Mouse (Mus musculus): ENCODE results near the gene Bnipl.

Gene Bnipl

GRCm38 (mm10) chr3:95208286-95208685 is 42.7 kb downstream of the Bnipl start:
- no peak for DNase-seq

GRCm38 (mm10) chr3:95203880-95204279 is 47.1 kb downstream of the Bnipl start:
- DNase-seq: no peak

- no peak for DNase-seq
These were observed 50.4 kb downstream of the Bnipl start for GRCm38 (mm10) chr3:95200562-95200961.

GRCm38 (mm10) chr3:95200132-95200531 is 50.9 kb downstream of the Bnipl start:
- no peak for DNase-seq

- no peak for DNase-seq
These were observed 51.9 kb downstream of the Bnipl start for GRCm38 (mm10) chr3:95199101-95199500.

- no peak for DNase-seq
These were observed 55.2 kb downstream of the Bnipl start for GRCm38 (mm10) chr3:95195772-95196171.

- no peak for DNase-seq
These were observed 56.3 kb downstream of the Bnipl start for GRCm38 (mm10) chr3:95194721-95195135.
